Mouse (Mus musculus) frontal cortex, adult (tissue): ENCODE results near the gene Slc25a54.

Experiments
- ATAC-seq: cut with Nextera tagmentation; 2 replicates; pipeline ENCODE4 v1.9.2; 2017; ENCODE audit warnings: mild to moderate bottlenecking, moderate library complexity, mixed read lengths; ENCODE audit not compliant: low TSS enrichment

Gene Slc25a54

GRCm38 (mm10) chr3:109124091-109124490 lies 43.8 kb downstream of the Slc25a54 start:
- ATAC-seq: no peak

- ATAC-seq: no peak
Observed at GRCm38 (mm10) chr3:109125531-109125930, 45.3 kb downstream of the Slc25a54 start.

GRCm38 (mm10) chr3:109129768-109130167 lies 49.5 kb downstream of the Slc25a54 start:
- no peak for ATAC-seq

GRCm38 (mm10) chr3:109132966-109133365 lies 52.7 kb downstream of the Slc25a54 start:
- ATAC-seq: no peak

GRCm38 (mm10) chr3:109134036-109134435 lies 53.8 kb downstream of the Slc25a54 start:
- no peak for ATAC-seq

GRCm38 (mm10) chr3:109135352-109135751 lies 55.1 kb downstream of the Slc25a54 start:
- ATAC-seq: no peak

GRCm38 (mm10) chr3:109152561-109152960 lies 72.3 kb downstream of the Slc25a54 start:
- no peak for ATAC-seq

- no peak for ATAC-seq
Observed at GRCm38 (mm10) chr3:109153410-109153809, 73.1 kb downstream of the Slc25a54 start.

GRCm38 (mm10) chr3:109155926-109156669 lies 75.8 kb downstream of the Slc25a54 start:
- no peak for ATAC-seq

- ATAC-seq: no peak
Observed at GRCm38 (mm10) chr3:109157481-109157880, 77.2 kb downstream of the Slc25a54 start.

- ATAC-seq: no peak
Observed at GRCm38 (mm10) chr3:109164088-109164487, 83.8 kb downstream of the Slc25a54 start.

- no peak for ATAC-seq
Observed at GRCm38 (mm10) chr3:109164644-109165043, 84.4 kb downstream of the Slc25a54 start.

GRCm38 (mm10) chr3:109165214-109165829 lies 85.1 kb downstream of the Slc25a54 start:
- ATAC-seq: no peak
